Mouse (Mus musculus): ENCODE measurements at regions not wholly inside any gene's neighbourhood (a gene's known extent, or its start where the extent isn't known, plus 50 kb on each side); places are given as distances from the start of the nearest gene placed in this dataset.

DNA sequence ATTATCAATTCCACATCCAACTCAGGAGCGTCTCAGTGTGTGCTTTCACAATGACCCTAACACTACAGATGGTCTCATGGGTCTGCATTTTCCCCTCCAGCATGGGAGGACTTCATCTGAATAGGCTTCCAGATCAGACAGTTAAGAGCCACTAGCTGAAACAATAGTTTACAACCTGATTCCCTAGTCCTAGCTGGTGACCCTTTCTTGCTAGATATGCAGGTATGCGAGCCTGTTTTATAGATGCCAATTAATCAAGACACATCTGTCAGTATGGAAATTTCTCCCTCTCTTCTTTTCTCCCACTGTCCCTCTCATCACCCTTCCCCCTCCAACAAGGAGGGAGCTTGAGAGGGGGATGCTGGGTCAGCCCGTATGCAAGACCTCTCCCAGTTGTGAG lies 71.2 kb upstream of the Zic3 start:
- TF ChIP-seq CTCF (IDR thresholded peaks at IDR 0.05) = no peak
- TF ChIP-seq EP300 (IDR thresholded peaks at IDR 0.05; ENCODE audit: insufficient read depth, low read depth, low read length) = no peak
- no peak for TF ChIP-seq POLR2A (IDR thresholded peaks at IDR 0.05; ENCODE audit: insufficient read depth, low read depth, low read length)
